ENCODE assay signal across 15 mouse cellular contexts in the genomic region with DNA sequence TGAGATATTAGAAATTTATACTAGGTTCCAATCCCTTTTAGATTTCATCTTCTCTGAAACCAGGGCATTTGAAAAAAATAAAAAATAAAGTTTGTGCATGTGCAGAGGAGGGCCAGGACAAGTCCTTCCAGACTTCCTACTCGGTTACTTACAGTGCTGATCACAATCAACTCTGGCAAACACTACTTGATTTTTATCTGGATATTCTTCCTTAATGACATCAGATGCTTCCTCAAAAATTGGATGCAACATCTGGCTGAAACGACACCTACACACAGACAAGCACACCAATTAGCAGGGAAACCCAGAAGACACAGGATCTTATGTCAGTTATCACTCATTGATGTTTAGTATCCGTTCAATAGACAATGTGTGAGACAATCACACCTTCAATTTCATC.
"Had no signal": no experiment of that assay in that cellular context is flagged by ENCODE, and none has a peak within 500 bp of the region (broad histone marks: within the 10 kb centered on the region; RNA-seq: fewer than 3 reads in every experiment).

No protein-coding gene starts in this region.

- DNase-seq: heart, postnatal 10 days; heart, postnatal 14 days; heart, postnatal 36 days; heart, postnatal 4 days; kidney, adult 11 months; kidney, adult 18-20 months; kidney, adult 2 months; kidney, adult 8-10 months; kidney, adult 9 months; kidney, postnatal 10 days; kidney, postnatal 14 days; kidney, postnatal 25 days; kidney, postnatal 4 days; layer of hippocampus, adult 9-11 months; layer of hippocampus, postnatal 36 days had no signal
